In genomic region chr3:140111414-140112172, GRCm38 (mm10) we compare ENCODE assay signal across 17 mouse cellular contexts.
"Had no signal": no experiment of that assay in that cellular context is flagged by ENCODE, and none has a peak within 500 bp of the region (broad histone marks: within the 10 kb centered on the region; RNA-seq: fewer than 3 reads in every experiment).

No protein-coding gene starts in this region.

- H3K4me1 ChIP-seq: liver, embryonic 15.5 days; neural tube, embryonic 12.5 days had no signal

- H3K36me3 ChIP-seq: limb, embryonic 10.5 days; liver, embryonic 15.5 days; midbrain, embryonic 10.5 days; neural tube, embryonic 12.5 days had no signal

- H3K9ac ChIP-seq: liver, embryonic 15.5 days; lung, embryonic 14.5 days; neural tube, embryonic 12.5 days had no signal

- DNase-seq: kidney, adult 2 months; kidney, postnatal 36 days; lung, embryonic 14.5 days; lung, postnatal 10 days; lung, postnatal 4 days; retina, postnatal 1 day; right cerebral cortex, postnatal 4 days; spleen, adult 18-20 months; thymus, adult 18-20 months; thymus, postnatal 14 days had no signal

- H3K27ac ChIP-seq: layer of hippocampus, adult 2 months; limb, embryonic 10.5 days; liver, embryonic 15.5 days; midbrain, embryonic 10.5 days; neural tube, embryonic 12.5 days had no signal

- H3K27me3 ChIP-seq: liver, embryonic 15.5 days; neural tube, embryonic 12.5 days had no signal

- H3K4me2 ChIP-seq: liver, embryonic 11.5 days; liver, embryonic 15.5 days; lung, embryonic 14.5 days; neural tube, embryonic 12.5 days had no signal

- H3K9me3 ChIP-seq: limb, embryonic 10.5 days; liver, embryonic 15.5 days; midbrain, embryonic 10.5 days; neural tube, embryonic 12.5 days had no signal

- H3K4me3 ChIP-seq: layer of hippocampus, adult 2 months; limb, embryonic 10.5 days; liver, embryonic 15.5 days; midbrain, embryonic 10.5 days; myocyte; neural tube, embryonic 12.5 days had no signal
